Mouse (Mus musculus) adrenal gland, postnatal 4 days (tissue): ENCODE measurements around the gene 4930519G04Rik. TPM values are rescaled to one million over a fixed set of nuclear protein-coding genes. Genes with fewer than 3 reads are reported as not detected.
"Not testable (repeated sequence)": the region's sequence is repeated elsewhere in the genome, so short reads cannot be mapped to it uniquely, and the experiment has no call there.

Source experiments
- DNase-seq, 2 experiments: peaks; one replicate each; pipeline ENCODE4 v3.0.0; 2021 to 2022; ENCODE audit warnings: low spot score in 2 of 2, mixed read lengths in 2 of 2
- long read RNA-seq, 2 experiments: library from polyadenylated mRNA; stranded (forward); transcript quantifications; one replicate each; pipeline ENCODE4 v2.0.0; 2021
- total RNA-seq, 2 experiments: library from RNA; stranded (reverse); gene quantifications; 2 replicates each; pipeline ENCODE4 v1.2.3; 2021

Gene 4930519G04Rik
- total RNA-seq: not detected
- long read RNA-seq, experiment 1: 0 reads
- long read RNA-seq, experiment 2, partial matches to known transcripts: 0 of 1 reads
- long read RNA-seq, experiment 2, other reads (novel, unspliced or antisense): 1 of 1 reads

- not testable (repeated sequence) for DNase-seq
These were observed at the start of gene 4930519G04Rik for GRCm38 (mm10) chr5:114853364-114853763. Gene 4930519G04Rik (plus strand): TSS chr5:114853664.

DNA sequence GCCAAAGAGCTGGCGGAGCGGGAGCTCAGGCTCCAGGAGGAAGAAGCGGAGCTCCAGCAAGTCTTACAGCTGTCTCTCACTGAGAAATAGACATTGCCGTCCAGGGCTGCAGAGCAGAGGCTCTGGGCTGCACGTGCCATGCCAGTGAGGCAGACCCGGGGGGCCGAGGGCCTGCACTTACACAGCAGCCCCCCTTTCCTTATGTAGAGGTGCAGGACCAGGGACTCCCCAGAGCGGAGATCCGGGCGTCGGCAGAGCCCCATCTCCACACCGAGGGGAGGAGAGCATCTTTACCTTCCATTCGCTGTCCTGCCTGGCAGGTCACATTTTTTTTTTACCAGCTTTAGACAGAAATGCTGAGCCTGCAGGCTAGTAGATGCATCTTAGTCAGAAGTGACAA lies 49.1 kb upstream of the 4930519G04Rik start:
- DNase-seq: no peak

DNA sequence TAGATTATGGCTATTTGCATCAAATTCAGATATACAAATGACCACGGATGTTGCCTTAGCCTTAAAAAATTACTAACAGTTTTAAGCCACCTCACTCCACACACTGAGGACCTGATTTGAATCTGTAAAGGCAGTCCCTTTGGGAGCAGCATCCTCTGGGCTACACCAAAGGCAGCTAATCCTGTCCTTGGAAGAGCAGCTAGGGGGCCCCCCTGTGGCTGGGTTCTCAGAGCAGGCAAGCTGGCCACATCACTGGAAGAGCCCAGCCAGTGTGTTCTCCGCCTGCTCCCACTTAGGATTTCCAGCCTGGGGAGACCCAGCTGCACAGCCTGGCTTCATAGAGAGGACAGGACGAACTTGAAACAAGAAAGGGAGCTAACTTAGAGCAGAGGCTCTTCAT lies 48.5 kb upstream of the 4930519G04Rik start:
- DNase-seq: no peak

- DNase-seq: no peak
These were observed 47.8 kb upstream of the 4930519G04Rik start for GRCm38 (mm10) chr5:114805436-114806350.

GRCm38 (mm10) chr5:114806636-114807035 lies 46.8 kb upstream of the 4930519G04Rik start:
- DNase-seq: no peak

DNA sequence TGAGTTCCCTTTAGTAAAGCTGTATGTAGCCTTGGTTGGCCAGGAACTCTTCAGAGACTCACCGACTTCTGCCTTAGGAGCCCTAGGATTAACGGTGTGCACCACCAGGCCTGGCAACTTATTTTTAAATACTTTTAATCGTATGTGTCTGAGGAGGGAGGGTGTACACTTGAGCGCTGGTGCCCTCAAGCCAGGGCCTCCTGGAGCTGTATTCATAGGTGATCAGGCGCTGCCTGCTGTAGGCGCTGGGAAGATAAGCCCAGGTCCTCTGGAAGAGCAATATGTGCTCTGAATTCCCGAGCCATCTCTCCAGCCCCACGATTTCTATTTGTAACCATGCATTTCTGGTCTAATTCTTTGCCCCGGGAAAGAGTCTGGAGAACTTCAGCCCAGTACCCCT lies 46.4 kb upstream of the 4930519G04Rik start:
- no peak for DNase-seq

DNA sequence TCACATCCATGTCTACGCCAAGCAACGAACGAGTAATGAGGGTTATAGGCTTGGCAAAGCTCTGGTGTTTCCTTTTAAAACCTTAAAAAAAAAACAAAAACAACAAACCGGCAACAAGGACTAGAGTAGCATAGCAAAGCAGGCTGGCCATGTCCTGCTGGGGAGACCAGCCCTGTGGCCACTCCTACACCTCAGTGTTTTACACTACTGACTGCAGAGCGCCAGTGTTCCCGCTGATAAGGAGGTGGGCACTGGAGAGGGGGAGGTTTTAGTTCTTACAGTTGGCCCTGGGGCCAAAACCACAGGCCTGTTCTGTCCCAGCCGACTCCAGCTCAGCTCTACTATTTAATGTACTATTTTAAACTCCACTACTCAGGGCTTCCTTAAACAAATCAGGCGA lies 46.0 kb upstream of the 4930519G04Rik start:
- no peak for DNase-seq

GRCm38 (mm10) chr5:114807893-114808292 lies 45.6 kb upstream of the 4930519G04Rik start:
- no peak for DNase-seq

GRCm38 (mm10) chr5:114808385-114808784 lies 45.1 kb upstream of the 4930519G04Rik start:
- DNase-seq: no peak

DNA sequence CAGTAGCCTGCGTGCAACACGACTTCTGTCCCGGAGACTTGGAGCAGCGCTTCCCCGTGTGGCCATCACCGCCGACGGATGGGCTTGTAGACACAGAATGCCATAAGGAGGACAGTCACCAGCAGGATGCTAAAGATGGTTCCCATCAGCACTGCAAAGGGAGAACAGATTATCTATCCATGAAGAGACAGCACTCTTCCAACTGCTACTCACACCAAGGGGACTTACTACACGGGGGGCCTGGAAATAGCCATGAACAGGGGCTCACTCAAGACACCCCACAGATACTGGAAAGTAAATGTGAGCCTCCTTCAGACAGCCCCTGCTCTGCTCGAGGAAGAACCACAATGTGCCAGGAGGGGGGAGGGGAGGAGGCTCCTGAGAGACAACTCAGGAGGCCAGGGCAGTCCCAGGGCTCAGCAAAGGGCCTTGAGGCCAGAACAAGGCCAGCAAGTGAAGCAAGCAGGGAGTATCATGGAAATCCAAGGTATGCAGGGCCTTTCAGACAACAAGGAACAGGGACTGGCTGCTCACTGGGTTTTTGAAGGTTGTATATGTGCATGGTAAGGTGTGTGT lies 44.2 kb upstream of the 4930519G04Rik start:
- DNase-seq: peak in 1 of 2 experiments; percentile 31

- no peak for DNase-seq
These were observed 43.6 kb upstream of the 4930519G04Rik start for GRCm38 (mm10) chr5:114809826-114810225.

DNA sequence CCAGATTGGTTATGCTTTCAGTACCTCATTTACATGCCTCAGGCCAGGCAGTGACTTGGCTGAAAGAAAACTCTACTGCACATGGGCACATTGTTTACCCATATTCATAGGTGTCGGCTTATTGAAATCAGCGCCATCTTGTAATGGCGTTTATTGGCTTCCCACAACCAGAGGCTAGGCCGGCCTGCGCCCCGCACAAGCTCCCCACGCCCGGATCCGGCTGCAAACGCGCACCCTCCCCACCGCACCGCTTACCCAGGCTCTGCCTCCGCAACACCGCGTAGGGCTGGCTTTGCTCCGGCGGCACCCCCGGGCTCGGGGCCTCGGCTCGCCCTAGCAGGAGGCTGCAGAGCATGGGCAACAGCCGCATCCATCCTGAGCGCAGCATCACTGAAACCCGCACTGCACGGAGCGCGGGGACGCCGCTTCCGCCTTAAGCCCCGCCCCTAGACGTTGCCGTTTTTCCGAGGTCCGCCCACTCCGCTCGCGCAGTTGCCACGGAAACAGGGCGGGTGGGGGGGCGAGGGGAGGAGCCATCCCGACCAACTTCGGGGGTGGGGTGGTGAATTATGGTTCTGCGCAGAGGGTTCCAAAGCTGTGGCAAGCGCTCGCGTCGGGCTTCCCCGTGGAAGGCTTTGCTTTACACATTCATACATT lies 39.8 kb upstream of the 4930519G04Rik start:
- DNase-seq: peak; percentile 57 to 68

- no peak for DNase-seq
These were observed 36.9 kb upstream of the 4930519G04Rik start for GRCm38 (mm10) chr5:114816599-114816998.

DNA sequence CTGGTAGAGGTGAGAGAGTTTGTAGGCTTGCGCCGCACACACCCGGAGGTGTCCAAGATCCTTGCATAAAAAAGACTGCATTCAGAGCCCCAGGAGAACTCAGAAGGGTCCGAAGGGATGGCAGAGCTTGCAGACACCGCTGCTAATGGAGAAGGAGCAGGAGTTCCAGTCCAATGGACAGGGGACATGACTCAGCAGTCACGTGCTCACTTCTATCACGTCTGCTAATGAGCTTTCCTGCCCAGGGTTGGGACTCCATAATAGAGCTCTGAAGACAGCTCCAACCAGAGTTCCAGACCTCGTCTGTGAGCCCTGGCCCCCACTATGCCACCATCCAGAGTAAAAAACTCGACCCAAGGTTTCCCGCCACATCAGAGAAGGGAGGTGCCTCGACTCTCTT lies 35.3 kb upstream of the 4930519G04Rik start:
- DNase-seq: no peak

DNA sequence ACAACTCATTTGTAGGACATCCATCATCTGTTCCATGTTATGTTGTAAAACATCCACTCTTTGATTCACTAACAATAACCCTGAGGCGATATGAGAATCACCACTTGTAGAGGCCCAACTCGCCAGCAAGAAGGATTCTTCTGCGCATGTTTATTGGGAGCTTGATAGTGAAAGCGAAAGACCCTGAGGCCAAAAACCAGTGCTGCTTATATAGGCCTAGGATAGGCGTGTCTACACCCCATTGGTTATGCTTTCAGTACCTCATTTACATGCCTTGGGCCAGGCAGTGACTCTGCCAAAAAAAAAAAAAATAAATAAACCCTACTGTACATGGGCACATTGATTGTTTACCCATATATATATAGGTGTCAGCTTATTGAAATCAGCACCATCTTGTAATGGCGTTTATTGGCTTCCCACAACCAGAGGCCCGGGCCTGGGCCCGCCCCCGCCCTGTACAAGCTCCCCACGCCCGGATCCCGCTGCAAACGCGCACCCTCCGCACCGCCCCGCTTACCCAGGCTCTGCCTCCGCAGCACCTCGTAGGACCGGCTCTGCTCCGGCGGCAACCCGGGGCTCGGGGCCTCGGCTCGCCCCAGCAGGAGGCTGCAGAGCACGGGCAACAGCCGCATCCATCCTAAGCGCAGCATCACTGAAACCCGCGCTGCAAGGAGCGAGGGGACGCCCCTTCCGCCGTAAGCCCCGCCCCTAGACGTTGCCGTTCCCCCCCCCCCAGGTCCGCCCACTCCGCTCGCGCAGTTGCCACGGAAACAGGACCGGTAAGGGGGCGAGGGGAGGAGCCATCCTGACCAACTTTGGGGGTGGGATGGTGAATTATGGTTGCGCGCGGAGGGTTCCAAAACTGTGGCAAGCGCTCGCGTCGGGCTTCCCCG lies 30.4 kb upstream of the 4930519G04Rik start, which contains the start of gene 1500011B03Rik:
TSS of gene 1500011B03Rik (minus strand) at position 673 of the 893 bp plus-strand sequence.
- DNase-seq: peak; percentile 42 to 53

DNA sequence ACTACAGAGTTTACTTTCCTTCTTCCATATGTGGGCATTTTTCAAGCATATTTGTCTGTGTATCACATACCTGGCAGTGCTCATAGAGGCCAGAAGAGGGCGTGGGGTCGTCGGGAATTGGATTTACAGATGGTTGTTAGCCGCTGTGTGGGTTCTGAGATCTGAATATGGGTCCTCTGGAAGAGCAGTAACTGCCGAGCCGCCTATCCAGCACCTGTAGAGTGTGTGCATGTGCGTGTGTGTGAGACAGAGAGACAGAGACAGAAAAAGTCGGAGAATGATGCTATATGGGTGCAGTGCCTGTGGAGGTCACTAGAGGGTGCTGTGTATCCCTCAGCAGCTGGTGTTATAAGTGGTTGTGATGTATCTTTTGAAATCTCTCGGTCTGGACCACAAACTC lies 29.3 kb upstream of the 4930519G04Rik start:
- DNase-seq: no peak

DNA sequence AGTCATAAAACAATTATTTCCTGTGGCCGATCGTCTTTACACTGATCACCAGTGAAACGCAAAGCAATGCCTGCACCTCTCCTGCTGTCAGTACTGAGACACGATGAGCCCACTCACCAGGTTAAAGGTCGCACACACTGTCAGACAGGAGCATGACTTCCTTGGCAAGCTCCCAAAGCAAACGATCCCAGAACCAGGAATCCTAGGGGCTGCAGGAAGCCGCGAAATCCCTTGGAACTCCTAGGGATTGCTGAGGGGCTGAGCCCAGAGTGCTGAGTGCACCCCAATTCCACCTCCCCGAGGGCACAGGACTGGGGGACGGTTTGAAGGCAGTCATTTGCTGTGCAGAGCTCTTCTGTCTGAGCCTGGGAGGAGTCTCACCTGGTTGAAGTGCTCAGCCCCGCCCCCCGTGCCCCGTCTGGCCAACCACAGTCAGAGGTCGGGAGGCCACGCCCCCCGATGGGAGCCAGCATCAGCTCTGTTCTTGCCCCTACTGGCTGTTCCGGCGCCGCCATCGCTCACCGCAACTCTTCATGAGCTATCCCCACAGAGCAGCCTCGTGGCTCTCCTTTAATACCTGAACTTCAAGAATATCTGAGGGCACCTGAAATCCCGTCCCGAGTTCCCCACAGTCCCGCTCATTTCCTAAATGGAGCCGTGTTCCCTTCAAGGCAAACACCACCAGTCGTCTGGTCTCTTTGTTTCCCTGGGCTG lies 27.3 kb upstream of the 4930519G04Rik start:
- DNase-seq: peak in 1 of 2 experiments; percentile 55

DNA sequence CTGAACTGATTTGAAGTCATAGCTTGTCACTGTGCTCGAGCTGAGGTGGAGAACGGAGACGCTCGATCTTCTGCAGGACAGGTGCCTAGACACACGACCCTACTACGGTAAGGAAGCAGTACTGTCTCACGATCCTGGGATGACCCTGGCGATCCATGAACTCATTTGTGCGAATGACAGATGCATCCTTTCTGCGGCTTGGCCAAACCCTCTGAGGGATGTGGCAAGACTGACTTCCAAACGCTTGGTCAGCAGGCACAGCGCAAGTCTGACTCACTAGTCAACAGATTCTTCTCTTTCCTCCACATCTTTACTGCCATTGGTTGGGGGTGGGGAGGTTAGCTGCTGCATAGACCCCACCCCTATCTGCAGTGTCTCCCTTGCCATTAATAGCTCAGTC lies 26.0 kb upstream of the 4930519G04Rik start:
- DNase-seq: no peak

DNA sequence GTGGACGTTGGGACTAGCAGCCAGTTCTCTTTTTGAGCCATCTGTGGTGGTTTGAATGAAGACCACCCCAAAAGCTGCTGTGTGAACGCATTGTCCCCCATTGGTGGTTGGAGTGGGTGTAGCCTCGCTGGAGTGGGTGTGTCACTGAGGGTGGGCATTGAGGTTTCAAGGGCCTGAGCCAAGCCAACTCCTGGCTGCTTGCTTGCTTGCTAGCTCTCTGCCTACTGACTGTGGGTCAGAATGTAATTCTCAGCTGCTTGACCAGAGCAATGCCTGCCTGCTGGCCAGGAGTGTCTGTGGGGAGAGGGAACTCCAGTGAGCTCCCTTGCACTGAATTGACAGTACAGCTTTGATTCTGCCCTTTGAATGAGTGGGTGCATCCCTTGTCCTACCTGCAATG lies 23.7 kb upstream of the 4930519G04Rik start:
- no peak for DNase-seq

DNA sequence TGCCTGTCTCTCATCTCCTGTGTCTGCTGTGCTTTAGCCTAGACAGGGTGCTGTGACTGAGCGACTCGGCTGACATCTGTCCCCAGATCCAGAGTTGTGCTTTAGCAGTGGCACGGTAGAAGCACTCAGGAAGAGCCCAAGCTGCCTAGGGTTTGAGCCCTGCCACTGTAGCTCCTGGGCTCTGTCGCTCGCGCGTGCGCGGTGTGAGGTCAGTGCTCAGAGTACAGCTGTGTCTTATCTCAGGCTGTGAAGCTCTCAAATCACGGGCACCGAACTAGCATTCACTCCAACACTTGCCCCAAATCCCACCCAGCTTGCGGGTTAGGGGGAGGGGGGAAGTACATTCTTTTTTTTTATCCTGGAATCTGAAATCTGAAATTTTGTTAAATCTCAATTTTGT lies 16.6 kb upstream of the 4930519G04Rik start:
- no peak for DNase-seq
